Mouse (Mus musculus) kidney, postnatal 0 days (tissue): Measurements from ENCODE around the gene Usp2. TPM values are rescaled to one million over a fixed set of nuclear protein-coding genes. Genes with fewer than 3 reads are reported as not detected.

Experiments
- ATAC-seq: fragments of 200-750 bp; cut with Nextera tagmentation; replicated peaks from 2 replicates; pipeline ENCODE4 v1.8.0; 2017; ENCODE audit warnings: low read depth, moderate number of reproducible peaks, moderate TSS enrichment, moderate library complexity; ENCODE audit not compliant: low FRiP score
- DNase-seq: peaks from one replicate; pipeline ENCODE4 v3.0.0-alpha.2; 2016; ENCODE audit warnings: low spot score
- H3K27ac ChIP-seq: fragments of 300-500 bp; sonication (generic); 2 replicates; pipeline ENCODE4 v1.5.1; 2014; ENCODE audit warnings: mild to moderate bottlenecking
- H3K27me3 ChIP-seq: fragments of 300-500 bp; sonication (generic); 2 replicates; pipeline ENCODE4 v1.6.1; 2014; ENCODE audit warnings: low read length, mixed read lengths; ENCODE audit not compliant: insufficient read depth
- H3K36me3 ChIP-seq: fragments of 300-500 bp; sonication (generic); 2 replicates; pipeline ENCODE4 v1.6.1; 2014; ENCODE audit warnings: low read length, mixed read lengths; ENCODE audit not compliant: insufficient read depth
- H3K4me1 ChIP-seq: fragments of 300-500 bp; sonication (generic); replicated peaks from 2 replicates; pipeline ENCODE4 v1.6.1; 2014; ENCODE audit warnings: antibody characterized with exemption, low read length, mixed read lengths; ENCODE audit not compliant: insufficient read depth
- H3K4me2 ChIP-seq: fragments of 300-500 bp; sonication (generic); 2 replicates; pipeline ENCODE4 v1.6.1; 2014; ENCODE audit warnings: mild to moderate bottlenecking, low read length, moderate library complexity, mixed read lengths
- H3K4me3 ChIP-seq: fragments of 300-500 bp; sonication (generic); replicated peaks from 2 replicates; pipeline ENCODE4 v1.5.1; 2014; ENCODE audit warnings: low read depth, low read length
- H3K9ac ChIP-seq: fragments of 300-500 bp; sonication (generic); 2 replicates; pipeline ENCODE4 v1.6.1; 2014; ENCODE audit warnings: low read depth, low read length
- H3K9me3 ChIP-seq: fragments of 300-500 bp; sonication (generic); replicated peaks from 2 replicates; pipeline ENCODE4 v1.6.1; 2016; ENCODE audit warnings: low read length, inconsistent platforms, mixed read lengths
- CTCF ChIP-seq: IDR thresholded peaks from 2 replicates; pipeline ENCODE4 v1.5.1; 2016; ENCODE audit warnings: antibody characterized with exemption, low read depth, mild to moderate bottlenecking, moderate library complexity
- polyA plus RNA-seq: library from polyadenylated mRNA; unstranded; fragments of >200 nt; fragmentation: Nextera tagmentation; extraction: Ambion mirVana; gene quantifications from 2 replicates; pipeline ENCODE4 v1.2.1, GENCODE M21; 2015

Gene Usp2
- polyA plus RNA-seq, 1 experiment from 2014 or later = 62.9 TPM

- Histone ChIP-seq H3K4me3 (no peak overlapping the region), H3K27ac (0 out of 2 replicates have a peak overlapping the region, but pooled peaks have one; percentile 25), H3K9me3 (no peaks in the 10 kb centered on the region), H3K27me3 (no peaks in the 10 kb centered on the region), H3K9ac (0 out of 2 replicates have a peak overlapping the region, but pooled peaks have one; percentile 8), H3K4me1 (no peaks in the 10 kb centered on the region), H3K36me3 (0 out of 2 replicates have a peak, but pooled peaks cover 28% of the 10 kb centered on the region), H3K4me2 (no peak overlapping the region)
- no peak for DNase-seq
- no peak; the same call in 1 of the 2 replicates for ATAC-seq
- no peak for TF ChIP-seq CTCF
Measured at GRCm38 (mm10) chr9:44144718-44145060, 77.9 kb downstream of the Usp2 start.

Other genes with a start within 250 kb of the Usp2 start
- 9.9 and 13.6 TPM in 2 replicates for gene Thy1, start 23.6 kb upstream of the Usp2 start, polyA plus RNA-seq
- gene Mfrp, start 34.7 kb downstream of the Usp2 start, polyA plus RNA-seq = 0.11 and 0.16 TPM in 2 replicates
- gene C1qtnf5, start 40.2 kb downstream of the Usp2 start, polyA plus RNA-seq = 9.7 and 12.3 TPM in 2 replicates
- gene Gm49380, start 46.5 kb downstream of the Usp2 start, polyA plus RNA-seq = not detected in 2 replicates
- 46.6 and 49.7 TPM in 2 replicates for gene Rnf26, start 46.5 kb downstream of the Usp2 start, polyA plus RNA-seq
- 46.3 and 46.6 TPM in 2 replicates for gene Mcam, start 67.4 kb downstream of the Usp2 start, polyA plus RNA-seq
- gene Cbl, start 167.0 kb downstream of the Usp2 start, polyA plus RNA-seq = 9.9 and 10.4 TPM in 2 replicates
- gene Ccdc153, start 173.7 kb downstream of the Usp2 start, polyA plus RNA-seq = not detected in 2 replicates
- gene Pdzd3, start 184.4 kb downstream of the Usp2 start, polyA plus RNA-seq = 16.0 and 16.7 TPM in 2 replicates
- 6.8 and 7.2 TPM in 2 replicates for gene Nlrx1, start 201.6 kb downstream of the Usp2 start, polyA plus RNA-seq
- 1.0 and 1.6 TPM in 2 replicates for gene Abcg4, start 221.6 kb downstream of the Usp2 start, polyA plus RNA-seq
- 14.9 and 18.5 TPM in 2 replicates for gene Hinfp, start 238.7 kb downstream of the Usp2 start, polyA plus RNA-seq